Mouse (Mus musculus) kidney, adult 2 months (tissue): ENCODE measurements at regions not wholly inside any gene's neighbourhood (a gene's known extent, or its start where the extent isn't known, plus 50 kb on each side); places are given as distances from the start of the nearest gene placed in this dataset.

ENCODE experiments used
- CTCF ChIP-seq: fragments of 200-500 bp; conservative IDR thresholded peaks from 2 replicates; pipeline ENCODE4 v1.5.1; 2011; ENCODE audit warnings: low read depth, mild to moderate bottlenecking, control low read depth, low read length, moderate library complexity, mixed read lengths; ENCODE audit not compliant: insufficient read depth, insufficient read length
- POLR2A ChIP-seq: fragments of 200-500 bp; IDR thresholded peaks from one replicate; pipeline ENCODE4 v1.6.1; 2011; ENCODE audit warnings: low read depth, low read length, control low read depth

GRCm38 (mm10) chr8:80307761-80308160 is 185.8 kb upstream of the Gypa start:
- TF ChIP-seq CTCF (no peak), POLR2A (no peak)
